Mouse (Mus musculus) testis, adult 2 months (tissue): ENCODE data around the gene Cwc22.

Experiments used
- CTCF ChIP-seq: fragments of 200-500 bp; IDR thresholded peaks from 2 replicates; pipeline ENCODE4 v1.5.1; 2012; ENCODE audit warnings: low read depth, mild to moderate bottlenecking, inconsistent platforms, low read length, moderate library complexity; ENCODE audit not compliant: control insufficient read depth, insufficient read depth, insufficient replicate concordance
- POLR2A ChIP-seq: fragments of 200-500 bp; IDR thresholded peaks from 2 replicates; pipeline ENCODE4 v1.6.1; 2012; ENCODE audit warnings: low read depth, mild to moderate bottlenecking, inconsistent platforms, low read length, moderate library complexity; ENCODE audit not compliant: control insufficient read depth

GRCm38 (mm10) chr2:77877156-77877855, 68.9 kb downstream of the Cwc22 start:
- no peak for TF ChIP-seq CTCF
- TF ChIP-seq POLR2A = no peak
